Mouse (Mus musculus): ENCODE measurements around the gene Cpne1. TPM values are rescaled to one million over a fixed set of nuclear protein-coding genes. Genes with fewer than 3 reads are reported as not detected.

Cpne1 gene
- polyA plus RNA-seq, 1 experiment from 2014 or later, result 41.5 TPM

DNA sequence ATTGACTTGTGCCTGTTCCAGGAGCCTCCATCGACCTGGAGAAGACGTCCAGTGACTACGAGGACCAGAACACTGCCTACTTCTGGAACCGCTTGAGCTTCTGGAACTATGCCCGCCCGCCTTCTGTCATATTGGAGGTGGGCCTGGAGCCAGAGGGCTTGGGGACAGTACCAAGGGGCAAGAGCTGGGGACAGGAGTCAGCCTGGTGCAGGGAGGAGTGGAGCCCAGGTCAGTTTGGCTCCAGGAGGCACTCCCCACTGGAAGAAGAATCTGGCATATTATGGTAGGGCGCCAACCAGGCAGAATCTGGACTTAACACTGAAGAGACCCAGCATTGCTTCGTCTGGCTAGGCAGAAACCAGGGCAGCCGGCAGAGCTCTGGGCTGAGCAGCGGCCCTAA is 43.8 kb downstream of the Cpne1 start:
- 0 out of 2 replicates have a peak, but pooled peaks cover 14% of the 10 kb centered on the region for H3K36me3 ChIP-seq (ENCODE audit: control insufficient read depth, insufficient read depth, low read length)
- WGBS, result 90% methylated on average over 10 of the region's 10 CpGs
- no peaks in the 10 kb centered on the region for H3K9me3 ChIP-seq (ENCODE audit: control insufficient read depth, low read length)
- no peak overlapping the region for H3K27ac ChIP-seq (ENCODE audit: low read length)
- H3K9ac ChIP-seq (ENCODE audit: low read depth, low read length), result no peak overlapping the region
- no peak overlapping the region for H3K4me2 ChIP-seq (ENCODE audit: low read depth, low read length)
- H3K4me1 ChIP-seq (ENCODE audit: control insufficient read depth, insufficient read depth, low read length), result no peaks in the 10 kb centered on the region; the same call in 1 of the 2 replicates
- no peaks in the 10 kb centered on the region for H3K27me3 ChIP-seq (replicated peaks; ENCODE audit: control insufficient read depth, insufficient read depth, low read length)
- ATAC-seq, result no peak
- no peak overlapping the region for H3K4me3 ChIP-seq (ENCODE audit: low read length)

DNA sequence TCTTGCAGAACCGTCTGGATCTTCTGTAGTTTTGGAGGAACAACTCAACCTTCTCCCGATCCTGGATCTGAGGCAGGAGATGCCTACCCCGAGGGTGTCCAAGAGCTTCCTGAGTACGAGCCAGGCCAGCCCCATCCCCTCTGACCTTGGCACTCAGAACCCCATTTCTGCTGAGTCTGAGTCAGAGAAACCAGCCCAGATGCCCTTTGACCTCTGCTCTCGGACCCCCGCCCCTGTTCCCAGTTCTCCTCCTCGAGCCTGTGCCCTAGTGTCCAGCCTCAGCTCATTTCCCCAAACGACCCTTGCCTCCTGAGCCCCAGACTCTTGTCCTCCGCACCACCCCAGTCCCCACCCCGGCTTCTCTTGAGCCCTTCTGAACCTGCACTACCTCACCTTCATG is 45.6 kb downstream of the Cpne1 start:
- Histone ChIP-seq H3K9me3 (ENCODE audit: control insufficient read depth, low read length) (no peaks in the 10 kb centered on the region), H3K9ac (ENCODE audit: low read depth, low read length) (peak overlapping the region; percentile 83), H3K4me1 (ENCODE audit: control insufficient read depth, insufficient read depth, low read length) (no peaks in the 10 kb centered on the region; the same call in 1 of the 2 replicates), H3K27ac (ENCODE audit: low read length) (no peak overlapping the region), H3K36me3 (ENCODE audit: control insufficient read depth, insufficient read depth, low read length) (0 out of 2 replicates have a peak, but pooled peaks cover 6% of the 10 kb centered on the region), H3K4me2 (ENCODE audit: low read depth, low read length) (peak overlapping the region; percentile 95), H3K4me3 (ENCODE audit: low read length) (peak overlapping the region; percentile 73), H3K27me3 (replicated peaks; ENCODE audit: control insufficient read depth, insufficient read depth, low read length) (no peaks in the 10 kb centered on the region)
- 34% methylated on average over 10 of the region's 10 CpGs for WGBS
- no peak for ATAC-seq

DNA sequence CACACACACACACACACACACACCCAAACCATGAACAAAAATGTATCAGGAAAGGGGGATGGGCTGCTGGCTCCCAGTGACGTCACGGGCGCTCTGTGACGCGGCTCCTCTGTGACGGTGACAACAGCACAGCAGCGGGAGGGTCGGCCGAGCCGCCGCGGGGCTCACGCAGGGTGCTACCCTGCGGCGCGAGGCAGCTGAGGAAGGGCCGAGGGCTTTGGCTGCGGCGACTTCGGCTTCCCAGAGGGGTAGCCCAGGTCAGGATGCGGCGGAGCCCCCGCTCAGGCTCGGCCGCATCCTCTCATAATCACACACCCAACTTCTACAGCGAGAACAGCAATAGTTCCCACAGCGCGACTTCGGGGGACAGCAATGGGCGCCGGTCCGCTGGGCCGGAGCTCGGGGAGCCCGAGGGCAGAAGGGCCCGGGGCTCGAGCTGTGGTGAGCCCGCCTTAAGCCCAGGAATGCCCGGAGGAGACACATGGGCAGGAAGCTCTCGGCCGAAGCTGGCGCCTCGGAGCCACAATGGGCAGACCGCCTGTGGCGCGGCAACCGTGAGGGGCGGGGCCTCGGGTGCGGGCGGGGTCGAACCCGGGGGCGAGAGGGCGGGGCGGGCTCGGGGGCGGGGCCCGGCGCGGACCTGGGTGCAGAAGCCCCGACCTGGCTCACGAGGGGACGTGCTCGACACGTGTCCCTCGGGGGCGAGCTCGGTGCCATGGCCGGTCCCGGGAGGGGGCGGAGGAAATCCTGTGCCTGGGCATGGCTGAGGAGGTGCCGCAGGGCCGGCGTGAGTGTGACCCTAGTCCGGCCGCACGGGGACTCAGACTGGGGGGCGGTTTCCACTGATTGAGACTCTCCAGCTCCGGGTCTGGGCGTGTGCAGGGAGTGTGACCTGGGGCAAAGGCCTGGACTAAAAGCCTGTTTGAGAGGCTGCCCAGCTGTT is 46.4 kb downstream of the Cpne1 start, which contains the start of gene Spag4:
Gene Spag4 (plus strand): TSS at position 77 of the 943 bp plus-strand sequence.
- peak within 1 kb of the TSS; percentile 83 for H3K9ac ChIP-seq (ENCODE audit: low read depth, low read length)
- H3K36me3 ChIP-seq (ENCODE audit: control insufficient read depth, insufficient read depth, low read length), result 0 out of 2 replicates have a peak, but pooled peaks cover 6% of the 10 kb centered on the region
- H3K27ac ChIP-seq (ENCODE audit: low read length), result peak within 1 kb of the TSS; percentile 67
- no peaks in the 10 kb centered on the region for H3K27me3 ChIP-seq (replicated peaks; ENCODE audit: control insufficient read depth, insufficient read depth, low read length)
- peak within 1 kb of the TSS; percentile 95 for H3K4me2 ChIP-seq (ENCODE audit: low read depth, low read length)
- H3K4me3 ChIP-seq (ENCODE audit: low read length), result peak within 1 kb of the TSS; percentile 73
- no peaks in the 10 kb centered on the region; the same call in 1 of the 2 replicates for H3K4me1 ChIP-seq (ENCODE audit: control insufficient read depth, insufficient read depth, low read length)
- H3K9me3 ChIP-seq (ENCODE audit: control insufficient read depth, low read length), result no peaks in the 10 kb centered on the region
- WGBS, result under 1% methylated on average over 75 of the region's 81 CpGs
- ATAC-seq, result peak; percentile 86

DNA sequence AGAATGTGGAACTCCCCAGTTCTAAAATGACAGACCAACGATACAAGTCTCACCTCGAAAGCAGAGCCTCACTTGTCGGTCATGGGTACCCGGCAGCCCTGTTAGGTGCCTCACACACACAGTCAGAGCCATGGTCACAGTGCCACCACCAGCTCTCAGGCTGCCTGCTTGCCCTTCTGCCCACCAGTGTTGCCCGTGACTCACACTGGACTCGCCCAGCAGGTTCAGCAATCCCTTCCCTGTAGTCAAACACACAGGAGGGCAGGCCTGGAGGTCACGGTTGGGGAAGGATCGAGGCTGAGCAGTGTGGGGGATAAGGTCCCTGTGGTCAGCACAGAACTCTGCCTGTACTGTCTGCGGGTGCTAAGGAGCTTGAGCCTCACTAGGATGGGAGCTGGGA is 58.9 kb downstream of the Cpne1 start, which contains the start of gene Fer1l4:
Gene Fer1l4 (minus strand): TSS at position 132 of the 400 bp plus-strand sequence.
- Histone ChIP-seq H3K27me3 (replicated peaks; ENCODE audit: control insufficient read depth, insufficient read depth, low read length) (no peaks in the 10 kb centered on the region), H3K27ac (ENCODE audit: low read length) (no peak within 1 kb of the TSS), H3K9me3 (ENCODE audit: control insufficient read depth, low read length) (no peaks in the 10 kb centered on the region), H3K9ac (ENCODE audit: low read depth, low read length) (no peak within 1 kb of the TSS), H3K4me2 (ENCODE audit: low read depth, low read length) (no peak within 1 kb of the TSS), H3K4me1 (ENCODE audit: control insufficient read depth, insufficient read depth, low read length) (0 out of 2 replicates have a peak, but pooled peaks cover 2% of the 10 kb centered on the region), H3K4me3 (ENCODE audit: low read length) (no peak within 1 kb of the TSS), H3K36me3 (ENCODE audit: control insufficient read depth, insufficient read depth, low read length) (no peaks in the 10 kb centered on the region)
- ATAC-seq, result no peak
- 67% methylated on average over 9 of the region's 9 CpGs for WGBS

DNA sequence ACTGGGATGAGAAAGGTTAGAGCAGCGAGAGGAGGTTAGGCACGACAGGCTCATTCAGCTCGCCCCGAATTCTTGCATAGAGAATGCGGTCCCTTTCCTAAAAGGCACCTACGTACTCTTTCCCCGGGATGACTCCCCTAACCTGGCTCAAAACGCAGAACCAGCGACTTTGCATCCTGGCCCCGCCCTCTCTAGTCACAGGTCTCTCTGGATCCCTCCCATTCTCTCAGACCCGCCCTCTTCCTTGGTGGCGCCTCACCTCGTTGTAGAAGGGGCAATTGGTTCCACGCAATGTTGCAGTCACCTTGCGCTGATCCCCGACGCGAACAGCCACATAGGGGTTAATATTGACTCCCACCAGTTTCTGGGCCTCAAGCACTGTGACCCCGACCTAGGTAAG is 63.8 kb downstream of the Cpne1 start:
- no peak overlapping the region for H3K27ac ChIP-seq (ENCODE audit: low read length)
- no peak overlapping the region for H3K9ac ChIP-seq (ENCODE audit: low read depth, low read length)
- H3K4me3 ChIP-seq (ENCODE audit: low read length), result peak overlapping the region; percentile 19
- H3K36me3 ChIP-seq (ENCODE audit: control insufficient read depth, insufficient read depth, low read length), result no peaks in the 10 kb centered on the region
- no peaks in the 10 kb centered on the region for H3K9me3 ChIP-seq (ENCODE audit: control insufficient read depth, low read length)
- ATAC-seq, result no peak; the same call in 1 of the 2 replicates
- 6% methylated on average over 19 of the region's 19 CpGs for WGBS
- H3K4me1 ChIP-seq (ENCODE audit: control insufficient read depth, insufficient read depth, low read length), result 0 out of 2 replicates have a peak, but pooled peaks cover 2% of the 10 kb centered on the region
- no peaks in the 10 kb centered on the region for H3K27me3 ChIP-seq (replicated peaks; ENCODE audit: control insufficient read depth, insufficient read depth, low read length)
- H3K4me2 ChIP-seq (ENCODE audit: low read depth, low read length), result peak overlapping the region; percentile 43

DNA sequence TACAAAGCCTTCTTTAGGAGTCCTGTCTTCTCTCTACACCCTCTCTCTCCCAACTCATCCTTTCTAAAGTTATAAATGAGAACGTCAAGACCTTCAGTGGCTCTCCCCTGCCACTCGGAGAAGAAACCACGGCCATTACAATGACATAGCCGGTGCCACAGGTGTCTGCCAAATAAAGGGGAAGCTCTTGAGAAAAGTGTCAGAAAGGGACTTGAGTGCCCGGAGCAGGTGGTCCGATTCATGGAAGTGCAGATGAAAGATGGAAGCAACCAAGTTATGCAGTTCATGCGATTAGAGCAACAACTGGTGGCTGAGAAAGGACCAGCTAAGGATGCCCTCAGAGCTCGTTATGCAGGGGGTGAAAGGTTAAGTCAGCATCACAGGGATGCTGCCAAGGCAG is 68.9 kb downstream of the Cpne1 start:
- Histone ChIP-seq H3K4me2 (ENCODE audit: low read depth, low read length) (no peak overlapping the region), H3K4me1 (ENCODE audit: control insufficient read depth, insufficient read depth, low read length) (no peaks in the 10 kb centered on the region), H3K27ac (ENCODE audit: low read length) (no peak overlapping the region), H3K27me3 (replicated peaks; ENCODE audit: control insufficient read depth, insufficient read depth, low read length) (no peaks in the 10 kb centered on the region), H3K4me3 (ENCODE audit: low read length) (no peak overlapping the region), H3K36me3 (ENCODE audit: control insufficient read depth, insufficient read depth, low read length) (no peaks in the 10 kb centered on the region), H3K9ac (ENCODE audit: low read depth, low read length) (no peak overlapping the region), H3K9me3 (ENCODE audit: control insufficient read depth, low read length) (no peaks in the 10 kb centered on the region)
- ATAC-seq, result no peak
- WGBS, result 83% methylated on average over 8 of the region's 8 CpGs

DNA sequence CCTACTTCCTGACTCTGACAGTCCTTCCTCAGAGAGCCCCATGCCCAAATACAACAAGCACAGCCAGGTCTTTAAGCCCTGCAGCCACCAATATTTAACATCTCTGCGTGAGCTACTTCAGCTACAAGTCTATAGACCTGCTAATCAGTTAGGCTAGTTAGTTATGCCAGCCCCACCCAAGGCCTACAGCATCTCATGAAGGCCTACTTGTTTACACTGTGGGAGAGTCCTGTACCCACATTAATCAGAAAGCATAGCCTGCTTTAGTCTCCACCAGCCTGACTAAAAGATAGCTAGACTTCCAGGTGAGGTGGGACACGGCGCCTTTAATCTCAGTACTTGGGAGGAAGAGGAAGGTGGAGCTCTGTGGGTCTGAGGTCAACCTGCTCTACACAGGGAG is 72.4 kb downstream of the Cpne1 start:
- Histone ChIP-seq H3K4me1 (ENCODE audit: control insufficient read depth, insufficient read depth, low read length) (no peaks in the 10 kb centered on the region), H3K9me3 (ENCODE audit: control insufficient read depth, low read length) (no peaks in the 10 kb centered on the region), H3K36me3 (ENCODE audit: control insufficient read depth, insufficient read depth, low read length) (no peaks in the 10 kb centered on the region), H3K9ac (ENCODE audit: low read depth, low read length) (no peak overlapping the region), H3K27ac (ENCODE audit: low read length) (no peak overlapping the region), H3K27me3 (replicated peaks; ENCODE audit: control insufficient read depth, insufficient read depth, low read length) (no peaks in the 10 kb centered on the region), H3K4me3 (ENCODE audit: low read length) (no peak overlapping the region), H3K4me2 (ENCODE audit: low read depth, low read length) (no peak overlapping the region)
- no peak for ATAC-seq
- whole genome bisulfite sequencing, result 72% methylated on average over 3 of the region's 3 CpGs

DNA sequence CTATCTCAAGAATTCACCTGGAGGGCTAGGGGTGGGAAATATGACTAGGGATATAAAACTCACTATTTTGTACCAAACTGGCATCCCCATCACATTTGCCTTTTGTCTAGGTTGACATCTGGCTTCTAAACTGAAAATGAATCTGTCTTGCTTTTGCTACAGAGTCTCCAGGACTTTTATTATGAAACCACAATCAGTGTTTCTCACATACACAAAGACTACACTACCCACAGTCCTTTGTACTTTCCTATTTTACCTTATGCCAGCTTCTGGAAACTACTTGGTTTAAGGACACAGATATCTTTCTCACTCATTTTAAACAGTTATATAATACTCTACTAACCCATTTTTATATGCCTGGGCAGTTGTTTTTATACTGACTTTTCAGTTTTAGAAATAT is 86.3 kb downstream of the Cpne1 start:
- Histone ChIP-seq H3K9me3 (ENCODE audit: control insufficient read depth, low read length) (no peaks in the 10 kb centered on the region), H3K4me3 (ENCODE audit: low read length) (no peak overlapping the region), H3K27me3 (replicated peaks; ENCODE audit: control insufficient read depth, insufficient read depth, low read length) (no peaks in the 10 kb centered on the region), H3K27ac (ENCODE audit: low read length) (no peak overlapping the region), H3K36me3 (ENCODE audit: control insufficient read depth, insufficient read depth, low read length) (no peaks in the 10 kb centered on the region), H3K4me2 (ENCODE audit: low read depth, low read length) (no peak overlapping the region), H3K9ac (ENCODE audit: low read depth, low read length) (no peak overlapping the region), H3K4me1 (ENCODE audit: control insufficient read depth, insufficient read depth, low read length) (no peaks in the 10 kb centered on the region)
- ATAC-seq, result no peak
